Mouse (Mus musculus): ENCODE measurements around the gene Rufy1.

The Rufy1 gene

GRCm38 (mm10) chr11:50346256-50347032, 84.5 kb downstream of the Rufy1 start:
- DNase-seq = no peak

DNA sequence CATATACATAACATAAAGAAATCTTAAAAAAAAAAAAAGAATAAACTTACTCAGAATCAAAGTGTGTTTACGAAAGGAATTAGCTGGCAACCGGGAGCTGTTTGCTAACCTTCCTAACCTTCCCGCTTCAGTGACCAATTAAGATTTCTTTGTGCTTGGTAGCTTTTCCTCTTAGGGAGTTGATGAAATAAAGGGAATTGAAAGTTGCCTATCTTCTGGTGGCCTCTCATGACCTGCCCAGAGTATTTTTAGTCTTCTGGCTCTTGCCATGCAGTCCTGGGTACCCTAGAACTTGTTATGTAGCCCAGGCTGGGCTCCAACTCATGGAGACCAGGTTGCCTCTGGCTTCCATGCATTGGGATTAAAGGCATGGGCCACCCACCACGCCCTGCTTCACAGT, 85.4 kb downstream of the Rufy1 start:
- no peak for DNase-seq

All from layer of hippocampus, adult 9-11 months (tissue).